Mouse (Mus musculus) stomach, adult 2 months (tissue): Measurements from ENCODE around the gene Adh7. TPM values are rescaled to one million over a fixed set of nuclear protein-coding genes. Genes with fewer than 3 reads are reported as not detected.

Source experiments
- polyA plus RNA-seq: library from polyadenylated mRNA; depleted of rRNA; stranded (reverse); fragments of >200 nt; gene quantifications from 2 replicates; pipeline ENCODE4 v1.2.3, GENCODE M21; 2012; rRNA removed

The Adh7 gene
- polyA plus RNA-seq, result 11.4 and 14.1 TPM in 2 replicates

DNA sequence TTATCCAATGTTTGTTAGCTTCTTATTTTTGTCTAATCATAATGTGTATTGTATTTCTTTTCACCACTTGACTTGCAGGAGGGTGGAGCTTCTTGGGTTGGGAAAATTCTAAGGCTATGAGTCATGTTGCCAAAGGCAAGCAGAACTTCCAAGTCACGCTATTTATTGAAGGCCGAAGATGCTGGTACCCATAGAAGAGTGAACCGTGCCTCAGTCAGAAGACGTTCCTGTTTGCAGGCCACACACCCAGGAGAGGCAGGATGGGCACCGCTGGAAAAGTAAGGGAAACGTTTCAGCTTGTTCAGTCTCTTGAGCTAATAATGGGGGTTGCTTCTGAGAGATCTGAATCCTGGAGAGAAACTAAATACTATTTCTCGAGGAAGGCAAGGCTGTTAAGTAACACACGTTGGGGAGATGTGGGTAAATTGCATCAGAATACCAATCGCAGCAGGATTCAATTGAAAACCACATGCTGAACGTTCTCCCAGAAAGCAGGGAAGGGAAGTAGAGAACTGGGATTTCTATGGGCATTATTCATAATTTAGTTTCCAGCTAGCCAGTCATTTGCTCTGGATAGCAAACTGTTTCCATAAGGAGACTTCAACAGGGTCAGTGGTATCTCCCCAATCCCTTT is at the start of gene Adh7:
Gene Adh7 (plus strand): TSS at position 130 of the 634 bp plus-strand sequence.

DNA sequence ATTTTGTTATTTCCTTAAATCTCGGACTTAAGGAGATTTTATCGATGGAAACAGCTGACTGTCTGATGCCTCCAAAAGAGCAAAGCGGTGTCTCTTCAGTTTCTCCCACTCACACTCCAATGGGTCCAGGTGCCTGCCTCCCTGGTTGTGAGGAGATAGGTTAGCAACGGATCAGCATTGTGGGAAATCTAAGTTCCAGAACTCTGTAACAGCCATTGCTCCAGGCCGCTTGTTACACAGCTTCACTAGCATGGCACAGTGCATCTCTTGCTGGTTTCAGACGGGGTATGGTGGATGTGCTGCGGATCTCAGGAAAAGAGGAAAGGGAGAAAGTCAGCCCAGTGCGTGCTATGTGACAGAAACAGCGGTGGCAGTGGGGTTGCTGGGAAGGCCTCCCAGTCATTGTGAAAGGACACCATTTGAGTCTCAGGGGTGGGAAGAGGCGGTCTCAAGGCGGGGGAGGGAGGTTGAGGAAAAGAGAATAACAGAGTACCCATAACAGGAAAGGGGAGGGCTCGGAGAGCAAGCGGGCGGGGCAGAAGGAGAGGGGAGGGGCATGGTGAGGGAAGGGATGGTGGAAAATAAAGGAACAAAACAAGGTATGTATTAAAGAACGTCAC is 23.8 kb upstream of the Adh7 start, which contains the start of gene 4930579F01Rik:
Gene 4930579F01Rik (minus strand): TSS at position 143 of the 620 bp plus-strand sequence.

DNA sequence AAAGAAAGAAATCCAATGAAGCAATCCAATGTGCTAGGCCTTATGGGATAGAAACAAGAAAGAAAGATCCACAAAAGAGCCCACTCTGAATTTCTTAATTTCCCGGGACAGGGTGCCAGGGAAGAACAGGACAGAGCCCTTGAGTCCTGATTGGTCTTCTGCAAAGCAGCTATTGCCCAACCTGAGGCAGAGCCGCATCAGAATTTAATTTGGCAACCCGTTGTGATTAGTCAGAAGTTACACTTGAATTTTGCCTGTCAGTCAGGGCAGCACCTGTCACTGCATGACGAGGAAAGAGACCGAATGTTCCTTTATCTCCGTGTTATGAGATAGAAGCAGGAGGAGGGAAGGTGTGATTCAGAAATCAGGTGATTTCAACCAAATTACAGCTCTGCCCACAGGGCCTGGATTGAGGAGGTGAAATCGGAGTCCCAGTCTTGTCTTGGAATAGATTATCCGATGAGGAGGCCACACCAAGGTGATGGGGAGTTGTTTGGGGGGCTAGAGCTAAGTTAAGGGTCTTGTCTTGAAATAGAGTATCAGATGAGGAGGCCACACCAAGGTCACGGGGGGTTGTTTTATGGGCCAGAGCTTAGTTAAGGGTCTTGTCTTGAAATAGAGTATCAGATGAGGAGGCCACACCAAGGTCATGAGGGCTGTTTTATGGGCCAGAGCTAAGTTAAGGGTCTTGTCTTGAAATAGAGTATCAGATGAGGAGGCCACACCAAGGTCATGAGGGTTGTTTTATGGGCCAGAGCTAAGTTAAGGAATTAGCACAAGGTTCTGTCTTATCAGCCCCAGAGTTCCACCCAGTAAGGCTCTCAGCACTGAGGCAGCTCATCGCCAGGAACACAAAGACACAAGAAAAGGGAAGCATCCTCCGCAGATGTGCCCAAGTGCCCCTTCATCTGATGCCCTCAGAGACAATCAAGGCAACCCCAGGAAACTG is 43.4 kb downstream of the Adh7 start, which contains the start of gene Adh1:
Gene Adh1 (plus strand): TSS at position 271 of the 949 bp plus-strand sequence.

Other genes starting within 250 kb of the Adh7 start
- 2.4 and 3.7 TPM in 2 replicates for gene Dapp1, start 236.2 kb upstream of the Adh7 start, polyA plus RNA-seq
- 0.30 and 0.47 TPM in 2 replicates for gene 1110002E22Rik, start 152.7 kb upstream of the Adh7 start, polyA plus RNA-seq
- not detected in 2 replicates for gene Gm5105, start 150.4 kb upstream of the Adh7 start, polyA plus RNA-seq
- gene Trmt10a, start 74.3 kb upstream of the Adh7 start, polyA plus RNA-seq, result 0.11 and 0.21 TPM in 2 replicates
- gene Mttp, start 72.8 kb upstream of the Adh7 start, polyA plus RNA-seq, result 0.13 and 0.24 TPM in 2 replicates
- gene 4930579F01Rik, start 23.9 kb upstream of the Adh7 start, polyA plus RNA-seq, result not detected in 2 replicates
- gene Adh1, start 43.2 kb downstream of the Adh7 start, polyA plus RNA-seq, result 18.9 and 21.4 TPM in 2 replicates
- 0.15 TPM in 2 replicates for gene Adh6a, start 95.5 kb downstream of the Adh7 start, polyA plus RNA-seq
- 0.14 TPM in 1 of 2 replicates, not detected in the other for gene Adh6b, start 124.0 kb downstream of the Adh7 start, polyA plus RNA-seq
- gene Adh4, start 197.7 kb downstream of the Adh7 start, polyA plus RNA-seq, result not detected in 2 replicates
- 5.0 and 5.6 TPM in 2 replicates for gene Adh5, start 225.3 kb downstream of the Adh7 start, polyA plus RNA-seq